Mouse (Mus musculus): ENCODE measurements around the gene Lypla2. TPM values are rescaled to one million over a fixed set of nuclear protein-coding genes. Genes with fewer than 3 reads are reported as not detected.
"Not testable (repeated sequence)": the region's sequence is repeated elsewhere in the genome, so short reads cannot be mapped to it uniquely, and the experiment has no call there.

The Lypla2 gene
- 10 to 100 TPM; 36.6 to 37.8 TPM for total RNA-seq (2021)
- long read RNA-seq, experiment 1, transcript Lypla2-201 (10 exons, 1,626 nt): major isoform, 32 of 42 reads
- long read RNA-seq, experiment 1, partial matches to known transcripts: 2 of 42 reads
- long read RNA-seq, experiment 1, other reads (novel, unspliced or antisense): 8 of 42 reads
- long read RNA-seq, experiment 2, transcript Lypla2-201 (10 exons, 1,626 nt): major isoform, 19 of 26 reads
- long read RNA-seq, experiment 2, partial matches to known transcripts: 1 of 26 reads
- long read RNA-seq, experiment 2, other reads (novel, unspliced or antisense): 6 of 26 reads

GRCm38 (mm10) chr4:135972556-135972906 is at the start of gene Lypla2:
Lypla2 (minus strand) TSS chr4:135972626.
- peak; percentile 94 for DNase-seq

- DNase-seq: peak; percentile 100
Observed at GRCm38 (mm10) chr4:136021549-136022047, 49.2 kb upstream of the Lypla2 start, which contains the start of gene Eloa. Eloa (minus strand) TSS chr4:136021763.

DNA sequence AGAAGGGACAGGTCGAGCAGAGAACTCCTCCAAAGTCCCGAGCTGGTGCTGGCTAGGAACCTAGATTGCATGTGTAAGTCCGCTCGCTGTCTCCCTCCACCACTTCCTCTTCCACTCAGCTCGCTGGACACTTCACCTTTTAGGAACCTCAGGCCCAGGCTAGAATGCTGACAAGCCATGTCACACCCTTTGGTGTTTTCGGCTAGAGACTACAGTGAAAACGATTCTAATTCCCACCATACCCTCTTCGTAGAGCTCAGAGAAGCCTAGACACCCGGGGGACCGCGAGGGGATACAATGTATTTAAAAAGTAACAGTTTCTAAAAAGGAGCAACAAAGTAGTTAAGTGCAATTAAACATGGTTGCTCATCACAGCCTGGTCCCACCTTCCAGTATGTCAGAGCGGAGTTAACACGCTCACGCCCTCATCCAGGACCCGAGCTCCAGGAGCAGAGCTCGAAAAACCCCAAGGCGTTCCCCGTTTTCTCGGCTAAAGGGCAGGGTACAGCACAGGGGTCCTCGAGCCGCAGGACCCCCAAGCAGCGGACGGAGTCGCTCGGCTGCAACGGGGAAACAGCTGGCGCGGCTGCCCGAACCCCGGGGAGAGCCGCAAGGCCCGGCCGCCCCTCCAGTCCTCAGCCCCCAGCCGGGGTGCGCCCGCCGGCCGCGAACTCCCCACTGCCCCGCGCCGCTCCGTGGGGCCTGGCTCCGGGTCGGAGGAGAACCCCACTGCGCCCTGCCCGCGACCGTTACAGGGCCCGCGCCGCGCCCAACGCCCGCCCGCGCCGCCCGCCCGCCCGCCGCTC is 48.5 kb upstream of the Lypla2 start:
- DNase-seq: peak; percentile 38 to 42

DNA sequence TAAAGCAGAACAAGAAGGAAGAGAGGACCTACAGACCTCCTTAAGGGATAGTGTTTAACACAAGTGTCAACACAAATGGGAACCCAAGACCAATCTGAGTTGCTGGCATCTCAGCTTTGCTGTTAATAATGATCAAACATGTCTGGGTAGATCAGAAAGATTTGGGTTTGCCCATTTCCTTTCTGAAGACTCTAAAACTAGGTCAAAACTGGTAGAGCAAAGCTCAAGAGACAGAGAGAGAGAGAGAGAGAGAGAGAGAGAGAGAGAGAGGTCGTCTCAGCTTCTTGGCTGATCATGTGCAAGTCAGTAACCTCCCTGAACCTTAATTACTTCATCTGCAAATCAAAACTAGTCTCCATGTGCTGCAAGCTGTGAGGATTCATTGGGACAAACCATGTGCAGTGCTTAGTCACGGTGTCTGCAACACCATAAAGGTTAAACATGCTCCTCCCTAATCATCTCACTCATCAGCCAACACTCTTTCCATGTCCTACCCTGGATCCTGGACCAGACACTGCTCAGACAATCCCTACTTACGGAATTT is 43.7 kb upstream of the Lypla2 start:
- no peak for DNase-seq

GRCm38 (mm10) chr4:136010586-136010985 is 38.2 kb upstream of the Lypla2 start:
- DNase-seq: no peak

DNA sequence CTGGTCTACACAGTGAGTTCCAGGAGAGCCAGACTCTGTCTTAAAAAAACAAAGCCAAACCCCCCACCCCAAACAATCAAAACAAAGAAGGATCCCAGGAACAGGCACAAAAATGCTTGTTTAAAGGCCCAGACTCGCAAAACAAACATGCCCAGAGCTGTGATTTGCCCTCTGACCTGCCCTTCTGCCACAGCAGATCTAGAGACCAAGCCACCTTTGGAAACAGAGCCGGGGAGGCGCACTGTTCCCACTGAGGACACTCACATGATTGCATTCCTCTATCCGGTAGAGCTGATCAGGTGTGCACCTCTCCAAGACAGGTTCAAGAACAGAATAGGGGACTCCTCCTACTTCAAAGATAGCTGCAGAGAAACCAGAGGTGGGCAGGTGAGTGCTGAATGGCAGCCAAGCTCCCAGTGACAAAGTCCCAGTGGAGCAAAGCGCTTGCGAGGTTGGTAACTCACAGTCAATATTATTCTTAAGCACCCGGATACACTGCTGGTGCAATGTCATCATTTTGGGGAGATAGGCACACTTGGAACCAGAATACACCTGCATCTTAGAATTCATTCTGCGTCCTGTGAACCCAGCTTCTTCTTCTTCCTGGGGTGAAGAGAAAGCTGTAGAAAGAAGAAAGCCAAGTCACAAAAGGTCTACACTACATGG is 36.5 kb upstream of the Lypla2 start:
- DNase-seq: no peak

GRCm38 (mm10) chr4:136006821-136007220 is 34.4 kb upstream of the Lypla2 start:
- DNase-seq: no peak

DNA sequence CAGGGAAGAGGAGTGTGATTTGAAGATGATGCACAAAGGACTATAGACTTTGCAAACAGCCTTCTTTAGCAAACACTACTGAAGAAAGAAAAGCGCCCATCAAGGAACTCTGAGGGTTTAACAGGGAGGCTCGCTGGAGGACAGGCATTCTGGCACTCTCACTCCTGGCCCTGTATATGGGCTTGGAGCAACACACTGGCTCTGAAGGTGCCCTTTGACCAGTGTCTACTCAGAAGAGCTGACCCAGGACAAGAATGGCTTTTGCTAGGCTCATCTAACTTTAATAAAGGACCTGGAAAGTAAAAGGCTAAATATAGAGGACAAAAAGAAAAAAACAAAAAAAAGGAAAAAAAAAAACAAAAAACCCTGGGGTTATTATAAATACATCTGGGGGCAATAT is 32.5 kb upstream of the Lypla2 start:
- DNase-seq: no peak

- no peak for DNase-seq
Observed at GRCm38 (mm10) chr4:136004107-136004675, 31.8 kb upstream of the Lypla2 start.

DNA sequence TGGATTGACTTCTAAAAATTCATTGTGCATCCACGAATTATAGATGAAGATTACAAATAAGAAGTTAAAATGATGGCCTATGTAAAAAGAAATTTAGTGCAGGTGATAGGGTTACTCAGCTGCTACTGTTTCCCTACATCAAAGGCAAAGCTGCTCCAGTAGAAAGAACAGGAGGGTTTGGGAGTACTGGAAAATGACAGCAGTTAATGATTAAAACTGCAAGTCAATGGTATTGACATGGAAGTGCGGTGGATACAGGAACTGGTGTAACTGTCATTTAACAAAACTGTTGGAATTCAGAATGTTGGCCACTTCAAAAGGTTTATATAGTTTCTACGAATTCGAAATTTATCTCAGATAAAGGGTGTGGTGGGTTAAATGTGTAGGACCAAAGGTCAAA is 22.7 kb upstream of the Lypla2 start:
- no peak for DNase-seq

- no peak for DNase-seq
Observed at GRCm38 (mm10) chr4:135993941-135994340, 21.5 kb upstream of the Lypla2 start.

GRCm38 (mm10) chr4:135987714-135988113 is 15.3 kb upstream of the Lypla2 start:
- DNase-seq: no peak

GRCm38 (mm10) chr4:135986943-135987710 is 14.7 kb upstream of the Lypla2 start, which contains the start of gene Pithd1:
Pithd1 (minus strand) TSS chr4:135987264.
- DNase-seq: peak; percentile 93 to 94

DNA sequence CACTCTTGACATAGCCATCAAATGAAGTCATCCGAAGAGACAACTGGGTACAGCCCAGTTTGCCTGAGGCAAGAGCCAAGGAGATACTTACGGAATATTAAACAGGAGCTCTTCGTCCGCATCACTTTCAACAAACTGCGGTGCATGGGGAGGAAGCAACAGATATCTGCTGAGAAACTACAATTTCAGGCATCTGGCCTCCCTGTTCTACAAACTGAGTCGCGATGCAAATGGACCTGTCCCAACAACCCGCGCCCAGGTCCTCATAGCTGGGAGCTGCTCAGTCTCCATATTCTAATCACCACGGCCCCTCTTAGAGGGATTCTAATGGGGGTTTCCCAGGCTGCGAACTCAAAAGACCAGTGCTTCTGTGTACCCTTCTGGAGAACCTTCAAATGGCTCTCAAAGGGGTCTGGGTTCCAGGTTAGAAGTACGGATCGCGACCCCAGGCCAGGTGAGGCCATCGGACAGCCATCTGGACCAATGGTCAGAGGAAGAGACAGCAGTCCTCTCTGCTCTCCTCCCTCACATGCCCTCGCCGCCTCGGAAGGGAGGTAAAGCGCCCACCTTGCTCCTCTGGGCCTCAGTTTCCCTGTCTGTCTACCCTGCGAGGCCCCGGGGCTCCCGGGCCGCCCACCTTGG is 14.0 kb upstream of the Lypla2 start:
- peak in 1 of 2 experiments; percentile 34 for DNase-seq

- DNase-seq: no peak
Observed at GRCm38 (mm10) chr4:135985769-135986168, 13.3 kb upstream of the Lypla2 start.

DNA sequence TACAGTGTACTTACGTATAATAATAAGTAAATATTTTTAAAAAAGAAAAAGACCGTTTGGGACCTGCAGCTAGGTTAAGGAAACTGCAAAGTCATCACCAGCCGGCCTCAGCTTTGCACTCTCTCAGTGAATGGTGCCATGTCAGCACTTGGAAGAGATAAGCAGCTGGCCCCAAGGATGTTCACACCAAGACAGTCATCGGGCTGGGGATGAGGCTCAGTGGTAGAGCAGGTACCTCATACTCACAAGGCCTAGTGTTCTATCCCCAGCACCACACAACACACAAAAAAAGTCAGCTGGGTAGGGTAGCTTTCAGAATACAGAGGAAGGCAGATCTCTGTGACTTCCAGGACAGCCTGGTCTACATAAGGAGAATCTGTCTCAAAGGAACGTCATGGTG is 12.8 kb upstream of the Lypla2 start:
- no peak for DNase-seq

DNA sequence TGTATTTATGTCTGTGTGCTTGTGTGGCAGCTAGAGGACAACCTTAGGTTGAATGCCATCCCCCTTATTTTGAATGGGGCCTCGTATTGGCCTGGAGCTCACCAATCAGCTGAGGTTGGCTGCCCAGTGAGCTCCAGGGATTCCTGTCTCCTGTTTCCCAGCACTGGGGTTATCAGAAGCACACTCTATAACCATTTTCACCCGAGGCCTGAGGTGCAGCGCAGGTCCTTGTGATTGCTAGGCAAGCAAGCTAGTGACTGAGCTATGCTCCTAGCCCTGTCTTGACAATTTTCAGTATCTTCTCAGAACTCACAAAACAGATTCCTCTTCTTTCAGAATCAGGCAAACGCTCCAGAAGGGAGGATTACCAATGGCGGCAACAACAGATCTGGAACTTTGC is 12.1 kb upstream of the Lypla2 start:
- DNase-seq: no peak

- no peak for DNase-seq
Observed at GRCm38 (mm10) chr4:135981524-135982063, 9.2 kb upstream of the Lypla2 start.

DNA sequence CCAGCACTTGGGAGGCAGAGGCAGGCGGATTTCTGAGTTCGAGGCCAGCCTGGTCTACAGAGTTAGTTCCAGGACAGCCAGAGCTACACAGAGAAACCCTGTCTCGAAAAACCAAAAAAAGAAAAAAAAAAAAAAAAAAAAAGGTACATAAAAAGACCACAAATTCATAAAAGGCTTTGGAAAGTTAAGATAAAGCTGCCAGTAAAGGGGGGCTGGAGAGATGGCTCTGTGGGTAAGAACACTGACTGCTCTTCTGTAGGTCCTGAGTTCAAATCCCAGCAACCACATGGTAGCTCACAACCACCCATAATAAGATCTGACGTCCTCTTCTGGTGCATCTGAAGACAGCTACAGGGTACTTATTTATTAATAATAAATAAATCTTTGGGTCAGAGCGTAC is 7.8 kb upstream of the Lypla2 start:
- DNase-seq: not testable (repeated sequence)

GRCm38 (mm10) chr4:135976146-135976545 is 3.7 kb upstream of the Lypla2 start:
- DNase-seq: no peak

Measured in heart, adult 18-20 months (tissue).